Mouse (Mus musculus) heart, postnatal 4 days (tissue): ENCODE measurements around the gene Sgf29. TPM values are rescaled to one million over a fixed set of nuclear protein-coding genes. Genes with fewer than 3 reads are reported as not detected.

Experiments used
- DNase-seq: peaks from one replicate; pipeline ENCODE4 v3.0.0; 2021
- total RNA-seq, 2 experiments: library from RNA; stranded (reverse); gene quantifications; 2 replicates each; pipeline ENCODE4 v1.2.3; 2021

Sgf29 gene
- total RNA-seq, 2 experiments from 2014 or later = 30.9 to 33.2 TPM

DNA sequence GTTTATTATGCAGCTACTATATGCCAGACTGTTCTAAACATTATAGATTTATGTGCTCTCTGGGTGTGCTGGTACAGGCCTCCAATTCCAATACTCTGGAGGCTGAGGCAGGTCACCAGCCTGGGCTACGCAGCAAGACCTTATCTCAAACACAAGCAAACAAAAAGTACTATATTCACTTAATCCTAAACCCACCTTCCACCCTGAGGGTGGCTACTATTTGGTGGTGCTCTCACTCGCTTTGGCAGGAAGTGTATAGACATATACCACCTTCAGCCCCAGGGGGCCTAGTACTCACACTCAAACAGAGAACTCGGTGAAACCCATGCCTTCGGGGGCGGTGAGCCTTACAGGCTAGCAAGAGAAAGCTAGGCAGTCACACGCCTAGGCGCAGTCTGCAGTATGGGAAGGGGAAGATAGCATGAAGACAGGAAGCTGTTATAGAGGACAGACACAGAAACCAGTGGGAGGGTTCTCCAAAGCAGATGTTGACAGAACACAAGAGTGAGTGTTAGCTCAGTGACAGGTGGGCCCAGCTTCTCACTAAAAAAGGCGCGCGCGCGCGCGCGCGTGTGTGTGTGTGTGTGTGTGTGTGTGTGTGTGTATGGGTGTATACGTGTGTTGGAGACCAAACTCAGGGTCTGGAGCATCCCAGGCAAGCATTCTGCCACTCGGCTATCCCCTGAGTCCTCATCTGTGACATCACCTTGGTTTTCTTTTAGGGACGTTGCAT lies 58.5 kb downstream of the Sgf29 start, which contains the start of gene Coro1a:
Gene Coro1a (minus strand): TSS at position 346 of the 733 bp plus-strand sequence.
- no peak for DNase-seq

DNA sequence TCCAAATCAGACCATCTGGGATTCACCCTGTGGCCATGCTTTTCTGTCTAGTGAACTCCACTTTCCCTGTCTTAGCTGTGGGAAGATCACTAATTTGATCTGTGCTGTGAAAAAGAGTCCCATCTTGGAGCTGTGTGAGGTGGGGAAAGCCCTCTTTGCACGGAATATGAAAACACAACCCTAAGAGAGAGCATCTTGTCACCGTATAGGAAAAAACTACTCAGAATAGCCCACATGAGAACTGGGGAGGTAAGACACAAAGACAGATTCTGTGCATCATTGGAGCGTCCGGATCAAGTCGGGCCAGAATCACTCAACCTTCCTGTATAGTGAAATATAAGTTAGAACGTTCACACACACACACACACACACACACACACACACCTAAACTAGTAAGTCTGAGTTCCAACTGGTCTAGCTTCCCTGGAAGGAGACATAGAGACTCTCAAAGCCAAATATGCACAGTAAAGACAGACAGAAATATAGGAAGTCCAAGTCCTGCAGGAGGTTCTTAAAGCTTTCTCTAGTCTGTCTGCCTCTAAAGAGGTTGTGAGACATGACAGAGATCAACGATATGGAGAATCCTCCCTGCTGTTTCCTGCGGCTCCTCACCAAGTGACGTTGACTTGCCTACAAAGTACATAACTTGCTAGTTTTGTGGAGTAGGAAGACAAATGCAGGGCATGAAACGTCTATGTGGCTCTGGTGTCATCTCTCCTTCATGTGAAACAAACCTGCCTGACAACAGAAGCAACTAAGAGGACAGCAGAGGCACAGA lies 59.3 kb downstream of the Sgf29 start:
- DNase-seq = no peak

DNA sequence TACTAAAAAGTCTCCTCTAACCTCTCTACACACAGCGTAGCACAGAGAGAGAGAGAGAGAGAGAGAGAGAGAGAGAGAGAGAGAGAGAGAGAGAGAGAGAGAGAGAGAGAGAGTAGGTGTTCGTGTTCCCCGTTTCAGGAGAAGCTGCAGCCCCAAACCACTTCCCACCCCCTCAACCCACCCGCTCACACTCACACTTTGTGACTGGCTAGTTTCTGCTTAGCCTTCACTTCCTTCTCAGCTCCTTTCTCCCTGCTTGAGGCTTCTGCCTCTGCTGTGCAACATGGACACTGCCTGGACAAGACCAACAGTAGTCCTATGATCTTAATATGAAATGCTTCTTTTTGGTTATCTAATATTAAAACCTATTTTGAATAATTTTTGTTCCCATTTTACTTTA lies 61.2 kb downstream of the Sgf29 start:
- DNase-seq = no peak

DNA sequence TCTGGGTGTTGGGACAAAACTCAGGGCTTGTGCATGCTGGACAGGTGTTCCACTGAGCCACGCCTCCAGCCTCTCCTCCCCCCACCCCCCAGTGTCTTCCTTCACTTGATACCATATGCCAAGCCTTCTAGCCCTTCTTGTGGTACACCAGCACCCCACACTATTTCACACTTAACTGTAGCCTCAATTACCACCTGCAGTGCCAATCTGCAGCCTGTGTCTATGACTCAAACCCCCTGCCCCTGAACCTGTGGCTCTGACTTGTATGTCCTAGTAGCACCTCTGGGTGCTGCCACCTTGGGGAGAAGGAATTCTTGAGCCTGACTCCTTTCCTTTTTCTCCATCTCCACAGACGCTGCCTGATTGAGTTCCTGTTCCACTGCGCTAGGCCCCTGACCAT lies 62.8 kb downstream of the Sgf29 start:
- DNase-seq = no peak

DNA sequence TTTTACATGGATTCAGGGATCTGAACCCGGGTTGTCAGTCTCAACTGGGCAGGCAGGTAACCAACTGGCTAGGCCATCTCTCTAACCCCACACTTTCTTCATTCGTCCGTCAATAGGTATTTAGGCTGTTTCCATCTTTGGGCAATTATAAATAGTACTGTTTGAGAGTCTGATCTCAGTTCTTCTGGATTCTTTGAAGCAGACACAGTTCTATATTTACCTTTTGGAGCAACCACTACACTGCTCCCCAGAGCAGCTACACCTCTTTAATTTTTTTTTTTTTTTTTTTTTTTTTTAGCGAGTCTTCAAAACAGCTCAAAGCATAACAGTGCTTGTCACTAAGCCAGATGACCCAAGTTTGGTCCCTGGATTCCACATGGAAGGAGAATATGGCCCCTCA lies 66.6 kb downstream of the Sgf29 start:
- no peak for DNase-seq

DNA sequence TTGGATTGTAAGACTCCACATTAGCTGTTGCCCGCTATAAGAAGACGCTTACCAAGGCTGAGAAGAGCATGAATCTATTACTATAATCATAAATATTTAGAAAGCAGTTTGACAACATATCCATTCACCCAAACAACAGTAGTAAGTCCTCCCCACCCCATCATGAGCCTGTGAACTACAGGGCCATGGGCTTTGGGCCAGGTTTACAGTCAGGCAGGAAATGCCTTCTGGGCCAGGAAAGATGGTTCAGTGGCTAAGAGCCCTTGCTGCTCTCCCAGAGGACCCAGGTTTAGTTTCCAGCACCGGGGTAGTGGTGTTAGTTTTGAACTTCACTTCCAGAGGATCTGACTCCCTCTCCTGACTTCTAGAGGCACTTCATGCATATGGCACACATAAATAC lies 68.5 kb downstream of the Sgf29 start:
- no peak for DNase-seq

DNA sequence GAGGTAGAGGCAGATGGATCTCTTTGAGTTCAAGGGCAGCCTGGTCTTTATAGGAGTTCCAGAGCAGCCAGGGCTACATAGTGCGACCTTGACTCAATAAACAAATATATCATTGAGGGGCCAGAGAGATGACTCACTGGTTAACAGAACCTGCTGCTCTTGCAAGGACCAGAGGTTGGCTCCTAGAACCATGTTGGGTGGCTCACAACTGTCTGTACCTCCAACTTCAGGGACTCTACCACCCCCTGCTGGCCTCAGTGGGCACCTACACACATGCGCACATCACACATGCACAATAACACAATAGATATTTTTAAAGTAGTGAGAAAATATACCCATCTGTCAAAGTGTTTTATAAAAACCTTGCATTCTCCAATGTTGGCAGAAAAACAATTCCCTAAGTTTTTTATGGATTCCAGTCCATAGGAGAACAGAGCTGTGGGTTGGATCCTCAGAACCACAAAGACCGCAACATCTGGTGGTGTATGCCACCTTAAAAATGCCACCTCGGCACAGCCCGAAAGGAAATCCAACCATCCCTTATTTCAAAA lies 69.8 kb downstream of the Sgf29 start:
- no peak for DNase-seq

DNA sequence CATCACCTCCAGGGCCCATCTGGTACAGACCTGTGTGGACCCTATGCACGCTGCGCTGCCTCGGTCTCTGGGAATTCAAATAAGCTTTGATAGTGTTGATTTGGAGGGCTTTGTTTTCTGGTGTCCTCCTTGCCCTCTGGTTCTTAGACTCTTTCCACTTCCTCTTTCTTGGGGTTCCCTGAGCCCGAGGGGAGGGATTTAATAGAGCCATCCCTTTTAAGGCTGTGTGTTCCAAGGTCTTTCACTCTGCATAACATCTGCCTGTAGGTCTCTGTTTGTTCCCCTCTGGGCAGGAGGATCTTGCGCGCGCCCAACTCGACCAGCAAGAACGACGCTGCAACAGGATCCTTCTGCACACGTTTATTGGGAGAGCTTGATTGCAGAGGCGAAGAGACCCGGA lies 72.5 kb downstream of the Sgf29 start:
- no peak for DNase-seq

Other genes starting within 250 kb of the Sgf29 start
- gene Cd19, start 234.4 kb upstream of the Sgf29 start, total RNA-seq = under 1 TPM; 0.45 to 0.72 TPM
- 10 to 100 TPM; 11.8 to 15.0 TPM for gene Rabep2, start 220.6 kb upstream of the Sgf29 start, total RNA-seq
- gene Atp2a1, start 186.2 kb upstream of the Sgf29 start, total RNA-seq = 1 to 10 TPM in 1 of 2 experiments, under 1 TPM in 1; 0.67 to 9.0 TPM
- gene Sh2b1, start 173.9 kb upstream of the Sgf29 start, total RNA-seq = 10 to 100 TPM; 47.1 to 51.4 TPM
- gene Tufm, start 161.9 kb upstream of the Sgf29 start, total RNA-seq = 100 to 1,000 TPM; 224 to 238 TPM
- gene Atxn2l, start 145.9 kb upstream of the Sgf29 start, total RNA-seq = 10 to 100 TPM; 60.0 to 65.7 TPM
- gene Eif3c, start 82.9 kb upstream of the Sgf29 start, total RNA-seq = 100 to 1,000 TPM; 159 to 161 TPM
- under 1 TPM; 0.21 to 0.95 TPM for gene Apobr, start 64.4 kb upstream of the Sgf29 start, total RNA-seq
- gene Cln3, start 63.5 kb upstream of the Sgf29 start, total RNA-seq = 10 to 100 TPM; 13.4 to 14.0 TPM
- gene Il27, start 54.4 kb upstream of the Sgf29 start, total RNA-seq = not detected
- gene Nupr1, start 18.4 kb upstream of the Sgf29 start, total RNA-seq = 1 to 10 TPM; 5.7 to 6.8 TPM
- 1 to 10 TPM; 5.5 to 6.6 TPM for gene Sult1a1, start 27.1 kb downstream of the Sgf29 start, total RNA-seq
- gene Bola2, start 46.1 kb downstream of the Sgf29 start, total RNA-seq = 10 to 100 TPM; 56.8 to 57.3 TPM
- 1 to 10 TPM; 7.2 to 8.1 TPM for gene Slx1b, start 46.5 kb downstream of the Sgf29 start, total RNA-seq
- 1 to 10 TPM; 8.4 to 9.2 TPM for gene Coro1a, start 58.5 kb downstream of the Sgf29 start, total RNA-seq
- gene Mapk3, start 110.3 kb downstream of the Sgf29 start, total RNA-seq = 10 to 100 TPM; 80.3 to 90.9 TPM
- 1 to 10 TPM; 3.7 to 4.2 TPM for gene Gdpd3, start 117.0 kb downstream of the Sgf29 start, total RNA-seq
- 10 to 100 TPM; 31.8 to 34.0 TPM for gene Ypel3, start 127.6 kb downstream of the Sgf29 start, total RNA-seq
- under 1 TPM in 1 of 2 experiments, not detected in 1; 0.26 TPM for gene Tbx6, start 132.2 kb downstream of the Sgf29 start, total RNA-seq
- gene Ppp4c, start 143.2 kb downstream of the Sgf29 start, total RNA-seq = 10 to 100 TPM; 67.6 to 76.6 TPM
- gene Fam57b, start 148.4 kb downstream of the Sgf29 start, total RNA-seq = 1 to 10 TPM; 7.7 to 9.3 TPM
- not detected for gene 4930451I11Rik, start 182.3 kb downstream of the Sgf29 start, total RNA-seq
- not detected for gene Doc2a, start 198.1 kb downstream of the Sgf29 start, total RNA-seq
- gene Hirip3, start 212.7 kb downstream of the Sgf29 start, total RNA-seq = 10 to 100 TPM; 22.8 to 26.1 TPM
- gene Ino80e, start 213.1 kb downstream of the Sgf29 start, total RNA-seq = 10 to 100 TPM; 33.5 to 34.1 TPM
- gene Taok2, start 235.4 kb downstream of the Sgf29 start, total RNA-seq = 10 to 100 TPM; 65.0 to 66.5 TPM